Mouse (Mus musculus) brain, embryonic 18.5 days (tissue): Measurements from ENCODE around the gene Zranb1.

Experiments
- DNase-seq: peaks from one replicate; pipeline ENCODE4 v3.0.0-alpha.2; 2012; ENCODE audit warnings: low read depth, low spot score

Zranb1 gene

DNA sequence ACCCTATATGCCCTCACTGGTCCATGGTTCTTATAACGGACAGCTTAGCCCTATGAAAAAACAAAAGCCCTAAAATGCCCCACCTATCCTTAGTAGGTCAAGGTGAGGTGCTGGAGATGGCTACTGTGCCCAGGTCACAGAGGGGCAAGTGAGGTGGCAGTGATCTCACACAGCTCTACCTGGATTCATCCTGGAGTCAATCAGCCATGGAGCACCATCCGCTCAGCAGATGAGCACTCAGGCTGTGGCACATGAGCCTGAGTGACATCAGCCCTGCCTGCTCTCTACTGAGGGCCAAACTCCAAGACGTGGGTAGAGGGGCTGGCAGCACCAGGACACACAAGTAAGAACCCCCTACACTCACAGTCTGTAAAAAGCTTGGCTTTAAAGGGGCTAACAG lies 70.4 kb downstream of the Zranb1 start:
- no peak for DNase-seq

- no peak for DNase-seq
Measured at GRCm38 (mm10) chr7:133002271-133002670, 71.3 kb downstream of the Zranb1 start.

- DNase-seq = peak; percentile 37
Measured at GRCm38 (mm10) chr7:133003421-133003820, 72.5 kb downstream of the Zranb1 start.

- no peak for DNase-seq
Measured at GRCm38 (mm10) chr7:133005772-133006171, 74.8 kb downstream of the Zranb1 start.

DNA sequence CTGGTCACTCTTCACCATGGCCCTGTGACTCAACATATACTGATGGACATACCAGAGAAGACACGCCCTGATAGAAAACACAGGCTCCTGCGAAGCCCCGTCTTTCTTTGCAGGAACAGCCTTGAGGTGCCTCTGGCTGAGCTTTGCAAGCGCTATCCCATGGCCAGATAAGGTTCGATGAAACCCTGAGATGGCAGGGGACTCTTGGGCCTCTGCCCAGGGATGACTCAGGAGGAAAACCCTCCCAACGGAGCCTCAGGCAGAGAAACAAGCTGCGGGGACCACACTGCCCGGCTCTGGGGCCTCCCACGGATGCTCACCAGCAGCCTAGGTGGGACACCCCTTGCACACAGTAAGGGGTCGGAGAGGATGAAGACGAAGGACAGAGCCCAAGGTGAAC lies 76.4 kb downstream of the Zranb1 start:
- no peak for DNase-seq

GRCm38 (mm10) chr7:133008663-133009062 lies 77.7 kb downstream of the Zranb1 start:
- DNase-seq = no peak

DNA sequence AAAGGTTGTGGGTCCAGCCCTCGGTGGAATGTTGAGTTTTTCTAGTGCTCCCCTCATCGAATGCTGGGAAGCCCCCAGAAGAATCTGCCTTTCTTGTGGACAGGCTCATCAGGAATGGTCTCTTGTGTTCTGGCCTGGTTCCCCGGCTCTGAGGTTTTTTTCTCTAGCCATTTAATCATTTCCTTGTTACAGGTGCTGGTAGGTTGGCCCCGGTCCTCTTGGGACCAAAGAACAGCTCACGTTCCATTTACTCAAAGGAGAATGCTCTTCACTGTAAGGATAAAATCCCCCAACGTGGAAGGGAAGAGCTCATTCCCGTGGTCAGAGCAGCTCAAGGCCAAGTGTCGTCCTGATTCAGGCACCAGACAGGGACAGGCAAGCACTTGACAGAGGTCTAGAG lies 78.7 kb downstream of the Zranb1 start:
- no peak for DNase-seq

DNA sequence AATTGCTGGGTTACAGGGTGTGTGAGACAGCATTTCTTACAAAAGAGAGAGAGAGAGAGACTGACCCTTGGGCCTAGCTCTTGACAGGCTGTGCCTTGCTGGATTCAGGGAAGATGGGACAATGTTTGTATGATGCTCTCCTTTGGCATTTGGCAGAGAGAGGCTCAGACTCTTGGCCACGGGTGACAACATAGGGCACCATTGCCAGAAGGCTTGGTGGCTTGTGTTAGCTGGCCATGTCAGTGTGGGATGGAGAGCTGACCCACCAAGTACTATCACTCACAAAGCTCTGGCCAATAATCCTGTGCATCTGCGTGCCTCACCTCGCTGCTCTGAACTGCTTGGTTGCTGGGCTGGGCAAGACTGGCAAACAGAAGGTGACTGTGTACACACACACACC lies 79.5 kb downstream of the Zranb1 start:
- no peak for DNase-seq

DNA sequence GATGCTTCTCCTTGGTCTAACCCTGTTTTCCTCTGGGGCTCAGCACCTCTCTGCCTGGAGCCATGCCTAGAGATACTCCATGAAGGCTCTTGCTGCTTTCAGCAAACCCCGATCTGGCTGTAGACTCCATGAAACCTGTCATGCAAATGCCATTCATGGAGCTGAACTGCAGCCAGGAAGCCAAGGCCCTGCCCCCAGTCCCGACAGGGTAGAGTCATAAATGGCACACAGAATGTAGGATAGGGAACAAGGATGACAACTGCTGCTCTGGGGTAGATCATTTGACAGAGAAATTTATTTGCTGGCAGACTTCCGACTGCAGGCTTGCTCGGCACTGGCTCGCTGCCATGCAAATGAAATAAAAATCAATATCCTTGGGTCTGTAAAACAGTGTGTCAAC lies 80.2 kb downstream of the Zranb1 start:
- DNase-seq = peak; percentile 32

DNA sequence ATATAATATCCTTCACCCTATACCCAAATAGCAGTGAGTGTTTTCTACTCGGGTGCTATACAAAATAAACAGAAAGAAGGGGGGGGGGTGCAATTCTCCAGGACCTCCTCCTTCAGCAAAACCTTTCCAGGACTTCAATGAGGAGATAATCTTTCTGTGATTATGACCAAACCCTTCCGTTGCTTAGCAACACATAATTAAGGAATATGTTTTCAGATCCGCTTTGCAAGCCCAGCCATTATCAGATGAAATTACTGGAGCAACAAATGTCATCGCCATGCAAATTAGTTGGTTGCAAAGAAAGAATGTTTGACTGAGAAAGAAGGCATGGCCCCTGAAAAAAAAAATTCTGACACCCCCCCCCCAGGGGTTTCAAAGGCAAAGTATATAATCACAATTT lies 80.7 kb downstream of the Zranb1 start:
- DNase-seq = peak; percentile 22

DNA sequence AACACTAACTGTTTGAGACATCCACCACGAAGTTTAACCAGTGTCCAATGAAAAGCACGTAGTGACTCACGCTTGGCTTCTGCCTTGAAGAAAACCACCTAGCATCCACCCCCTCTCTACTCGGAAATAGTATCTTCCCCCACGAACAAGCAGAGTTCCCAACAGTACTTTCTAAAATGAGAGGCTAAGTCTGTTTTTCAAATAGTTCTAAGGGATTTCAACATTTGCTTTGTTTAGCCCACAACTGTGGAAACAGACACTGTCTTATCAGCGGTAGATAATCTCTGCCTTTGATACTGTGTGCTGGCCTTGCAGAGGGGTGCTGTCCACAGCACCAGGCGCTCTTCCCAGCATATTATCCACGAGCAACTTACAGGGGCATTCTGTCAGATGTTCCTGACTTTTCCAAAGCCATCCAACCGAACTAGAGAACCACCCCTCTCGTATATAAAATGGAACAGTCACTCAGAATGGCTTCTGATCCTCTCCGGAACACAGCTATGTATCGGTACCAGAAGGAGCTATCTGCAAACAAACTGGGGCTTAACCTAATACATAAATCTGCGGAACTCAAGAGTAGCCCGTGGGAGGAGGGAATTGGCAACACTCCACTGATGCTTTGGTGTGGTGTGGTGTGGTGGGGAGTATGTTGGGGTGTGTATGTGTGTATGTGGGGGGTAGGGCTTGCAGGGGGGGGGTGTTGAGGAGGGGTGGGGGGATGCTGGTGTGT lies 81.9 kb downstream of the Zranb1 start:
- DNase-seq = no peak

- DNase-seq = no peak
Measured at GRCm38 (mm10) chr7:133013923-133014322, 83.0 kb downstream of the Zranb1 start.

DNA sequence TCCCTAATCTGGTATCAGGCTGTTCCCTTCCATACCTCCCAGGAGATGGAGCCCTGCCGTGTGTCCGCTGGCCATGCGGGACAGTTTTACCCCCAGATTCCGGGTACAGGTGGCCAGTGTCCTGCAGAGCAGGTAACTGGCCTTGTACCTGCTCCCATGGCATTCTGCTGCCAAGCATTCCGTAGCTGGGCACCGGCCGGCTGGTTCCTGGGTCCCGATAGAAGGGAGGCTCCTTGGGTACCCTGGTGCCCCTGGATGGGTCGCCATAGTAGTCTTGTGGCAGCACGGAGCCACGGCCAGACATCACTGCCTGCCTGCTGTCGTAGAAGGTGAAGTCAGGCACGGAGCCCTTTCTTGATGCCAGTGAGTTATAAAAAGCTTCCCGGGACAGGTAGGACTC lies 83.7 kb downstream of the Zranb1 start:
- no peak for DNase-seq

GRCm38 (mm10) chr7:133015416-133016070 lies 84.6 kb downstream of the Zranb1 start:
- DNase-seq = no peak

DNA sequence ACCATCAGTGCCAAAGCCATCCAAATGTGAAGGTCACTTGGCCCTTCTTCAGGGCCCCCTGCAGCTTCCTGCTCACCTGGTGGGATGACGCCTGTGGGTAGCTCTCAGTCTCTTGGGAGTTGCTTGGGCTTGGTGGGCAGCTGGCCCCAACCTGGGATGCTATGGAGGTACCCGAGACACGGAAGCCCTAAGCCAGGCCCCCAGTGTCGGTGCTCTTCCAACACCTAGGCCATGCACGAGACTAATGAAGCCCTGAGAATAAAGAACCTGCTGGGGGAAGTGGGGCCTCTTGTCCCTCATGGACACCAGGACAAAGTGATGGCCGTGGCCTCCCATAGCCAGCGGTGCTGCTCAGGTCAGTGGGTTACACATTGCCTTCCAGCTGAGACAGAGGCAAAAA lies 88.0 kb downstream of the Zranb1 start:
- no peak for DNase-seq

DNA sequence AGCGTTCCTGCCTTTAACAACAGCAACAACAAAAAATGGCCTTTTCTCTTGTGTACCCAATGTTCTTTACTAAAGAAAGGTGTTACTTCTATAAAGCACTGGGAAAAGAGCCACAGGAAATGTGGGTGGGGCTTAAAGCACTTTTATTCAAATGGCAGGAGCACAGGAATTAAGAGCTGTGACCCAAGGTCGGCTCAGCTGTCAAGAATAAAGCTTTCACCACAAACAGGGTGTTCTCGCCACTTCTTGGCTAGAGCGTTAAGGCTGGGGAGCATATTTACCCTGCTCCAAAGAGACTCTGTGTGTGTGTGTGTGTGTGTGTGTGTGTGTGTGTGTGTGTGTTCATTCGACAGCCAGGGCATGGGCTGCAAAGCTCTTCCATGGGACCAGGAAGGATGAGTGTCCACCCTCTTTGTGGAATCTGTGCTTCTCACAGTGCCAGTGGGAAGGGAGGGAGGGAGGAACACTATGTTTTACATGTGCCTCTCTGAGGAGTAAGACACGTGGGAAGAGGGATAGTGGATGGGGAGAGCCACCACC lies 88.6 kb downstream of the Zranb1 start:
- no peak for DNase-seq

DNA sequence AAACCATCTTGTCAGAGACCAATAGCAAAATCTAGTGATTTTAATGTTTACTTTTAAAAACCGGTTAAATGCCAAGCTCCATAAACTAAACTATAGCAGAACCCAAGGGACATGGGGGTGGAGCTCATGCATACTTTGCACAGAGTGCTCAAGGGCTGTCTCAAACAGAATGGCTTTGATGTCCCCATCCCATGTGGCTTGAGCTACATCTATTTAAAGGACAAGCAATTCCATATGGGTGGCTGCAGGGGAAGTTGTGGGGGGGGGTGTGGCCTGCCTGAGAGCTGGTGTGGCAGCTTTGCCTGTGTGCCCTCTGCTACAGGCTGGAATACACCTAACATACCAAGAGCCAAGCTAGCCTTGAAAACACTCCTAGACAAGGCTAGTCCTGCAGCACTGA lies 93.8 kb downstream of the Zranb1 start:
- no peak for DNase-seq

DNA sequence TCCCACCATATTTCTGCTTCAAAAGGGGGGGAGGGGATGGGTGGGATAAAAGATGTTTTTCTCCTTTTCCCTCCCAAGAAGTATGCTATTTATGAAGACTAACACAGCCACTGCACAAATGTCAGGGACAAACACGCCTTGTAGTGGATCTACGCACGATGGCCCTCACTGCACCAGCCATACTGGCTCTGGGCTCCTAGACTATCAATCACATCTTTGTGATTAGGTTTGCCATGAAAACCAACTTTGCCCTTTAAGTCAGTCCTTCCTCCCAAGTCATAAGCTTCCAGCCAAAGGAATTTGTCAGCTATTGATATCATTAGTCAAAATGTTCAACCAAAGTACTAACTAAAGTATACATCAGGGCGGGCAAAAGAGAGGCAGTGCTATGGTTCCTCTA lies 97.0 kb downstream of the Zranb1 start:
- DNase-seq = no peak

GRCm38 (mm10) chr7:133029004-133029403 lies 98.1 kb downstream of the Zranb1 start:
- no peak for DNase-seq

GRCm38 (mm10) chr7:133029496-133030047 lies 98.6 kb downstream of the Zranb1 start:
- no peak for DNase-seq

GRCm38 (mm10) chr7:133032589-133033203 lies 101.8 kb downstream of the Zranb1 start:
- peak; percentile 50 for DNase-seq

DNA sequence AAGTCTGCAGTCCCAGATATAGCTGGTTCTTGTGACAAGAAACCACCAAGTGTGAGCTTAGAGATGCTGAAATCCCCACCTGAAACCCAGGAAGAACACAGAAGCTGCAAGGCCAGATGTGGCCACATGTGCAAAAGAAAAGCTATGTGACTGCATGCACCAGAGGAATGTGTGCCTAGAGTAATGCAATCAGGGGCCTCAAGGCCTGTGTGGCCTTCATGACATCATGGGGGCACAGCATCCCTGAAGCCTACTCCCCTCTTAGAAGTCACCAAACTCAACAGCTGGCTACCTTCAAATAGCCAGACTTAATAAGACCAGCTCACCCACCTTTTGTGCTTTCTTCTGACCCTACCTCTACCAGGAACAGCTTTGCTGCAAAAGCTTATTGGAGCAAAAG lies 105.0 kb downstream of the Zranb1 start:
- DNase-seq = no peak
